Mouse (Mus musculus) embryonic facial prominence, embryonic 11.5 days (tissue): ENCODE results near the gene Gm47985. TPM values are rescaled to one million over a fixed set of nuclear protein-coding genes. Genes with fewer than 3 reads are reported as not detected.
"Not testable (repeated sequence)": the region's sequence is repeated elsewhere in the genome, so short reads cannot be mapped to it uniquely, and the experiment has no call there.

Experiments used
- ATAC-seq: fragments of 200-750 bp; cut with Nextera tagmentation; replicated peaks from 2 replicates; pipeline ENCODE4 v1.8.0; 2017; ENCODE audit warnings: low read depth; ENCODE audit not compliant: insufficient number of reproducible peaks, low FRiP score, low TSS enrichment
- DNase-seq: peaks from one replicate; pipeline ENCODE4 v3.0.0-alpha.2; 2015; ENCODE audit warnings: low spot score
- H3K27ac ChIP-seq: fragments of 300-500 bp; sonication (generic); replicated peaks from 2 replicates; pipeline ENCODE4 v1.5.1; 2014; ENCODE audit warnings: mild to moderate bottlenecking, low read depth, low read length, control low read depth
- H3K27me3 ChIP-seq: fragments of 300-500 bp; sonication (generic); 2 replicates; pipeline ENCODE4 v1.6.1; 2014; ENCODE audit warnings: mild to moderate bottlenecking, low read length, moderate library complexity, mixed read lengths; ENCODE audit not compliant: control insufficient read depth, insufficient read depth
- H3K36me3 ChIP-seq: fragments of 300-500 bp; sonication (generic); replicated peaks from 2 replicates; pipeline ENCODE4 v1.6.1; 2014; ENCODE audit warnings: low read depth, mild to moderate bottlenecking, low read length, moderate library complexity, mixed read lengths; ENCODE audit not compliant: control insufficient read depth, insufficient read depth
- H3K4me1 ChIP-seq: fragments of 300-500 bp; sonication (generic); 2 replicates; pipeline ENCODE4 v1.6.1; 2014; ENCODE audit warnings: low read length, mixed read lengths; ENCODE audit not compliant: control insufficient read depth, insufficient read depth
- H3K4me2 ChIP-seq: fragments of 300-500 bp; sonication (generic); 2 replicates; pipeline ENCODE4 v1.6.1; 2014; ENCODE audit warnings: low read depth, mild to moderate bottlenecking, control low read depth, low read length, moderate library complexity
- H3K4me3 ChIP-seq: fragments of 300-500 bp; sonication (generic); 2 replicates; pipeline ENCODE4 v1.5.1; 2014; ENCODE audit warnings: low read depth, low read length, control low read depth
- H3K9ac ChIP-seq: fragments of 300-500 bp; sonication (generic); replicated peaks from 2 replicates; pipeline ENCODE4 v1.6.1; 2014; ENCODE audit warnings: mild to moderate bottlenecking, control low read depth, low read length
- H3K9me3 ChIP-seq: fragments of 300-500 bp; sonication (generic); replicated peaks from 2 replicates; pipeline ENCODE4 v1.6.1; 2016; ENCODE audit warnings: mild to moderate bottlenecking, low read length, inconsistent platforms, mixed read lengths; ENCODE audit not compliant: control insufficient read depth
- WGBS: fragments of 180-500 bp; shearing (Covaris S2); extraction: QIAGEN DNeasy Blood & Tissue Kit; methylation state at CpG from one replicate; pipeline ENCODE4 v1.1.7; 2014; 5-methylcytosine and 5-hydroxymethylcytosine counted together
- polyA plus RNA-seq: library from polyadenylated mRNA; unstranded; fragments of >200 nt; fragmentation: Nextera tagmentation; extraction: Ambion mirVana; gene quantifications from 2 replicates; pipeline ENCODE4 v1.2.1, GENCODE M21; 2014

The Gm47985 gene
- 0.49 and 0.66 TPM in 2 replicates for polyA plus RNA-seq

- H3K27ac ChIP-seq, H3K4me3 ChIP-seq, H3K4me1 ChIP-seq, H3K9ac ChIP-seq, ATAC-seq, DNase-seq, H3K36me3 ChIP-seq, H3K9me3 ChIP-seq, H3K4me2 ChIP-seq, H3K27me3 ChIP-seq: not testable (repeated sequence)
- no CpG with 5 or more reads among the region's 7 CpGs for WGBS
These were observed at the start of gene Gm47985 for GRCm38 (mm10) chr1:151182266-151182665. Gene Gm47985, plus strand, starts transcription at chr1:151182537.

- Histone ChIP-seq H3K4me1 (no peaks in the 10 kb centered on the region), H3K4me2 (no peak overlapping the region)
- 93% methylated on average over 7 of the region's 7 CpGs for WGBS
These were observed 49.7 kb upstream of the Gm47985 start for GRCm38 (mm10) chr1:151132686-151133085.

GRCm38 (mm10) chr1:151138388-151138787, 43.9 kb upstream of the Gm47985 start:
- WGBS: 80% methylated on average over 6 of the region's 6 CpGs
- no peak for ATAC-seq
- Histone ChIP-seq H3K9ac (no peak overlapping the region), H3K9me3 (no peaks in the 10 kb centered on the region), H3K36me3 (no peaks in the 10 kb centered on the region), H3K4me3 (no peak overlapping the region), H3K4me2 (no peak overlapping the region), H3K27me3 (no peaks in the 10 kb centered on the region), H3K27ac (no peak overlapping the region), H3K4me1 (no peaks in the 10 kb centered on the region)
- no peak for DNase-seq

More at GRCm38 (mm10) chr1:151132686-151133085, 49.7 kb upstream of the Gm47985 start:
- H3K9me3 ChIP-seq: no peaks in the 10 kb centered on the region
- ATAC-seq (no peak), DNase-seq (no peak)
- no peak overlapping the region for H3K4me3 ChIP-seq
- no peaks in the 10 kb centered on the region for H3K27me3 ChIP-seq
- no peak overlapping the region for H3K27ac ChIP-seq
- no peaks in the 10 kb centered on the region for H3K36me3 ChIP-seq
- no peak overlapping the region for H3K9ac ChIP-seq

GRCm38 (mm10) chr1:151140956-151141355, 41.4 kb upstream of the Gm47985 start:
- H3K27ac ChIP-seq: no peak overlapping the region
- no peaks in the 10 kb centered on the region for H3K4me1 ChIP-seq
- no peak overlapping the region for H3K4me3 ChIP-seq
- no peak overlapping the region for H3K4me2 ChIP-seq
- ATAC-seq (0 out of 2 replicates have a peak, but pooled peaks have one; percentile 44), DNase-seq (peak; percentile 60)
- WGBS: 29% methylated on average over 3 of the region's 3 CpGs
- no peak overlapping the region for H3K9ac ChIP-seq
- H3K27me3 ChIP-seq: no peaks in the 10 kb centered on the region
- no peaks in the 10 kb centered on the region for H3K36me3 ChIP-seq
- no peaks in the 10 kb centered on the region for H3K9me3 ChIP-seq

- H3K4me2 ChIP-seq: no peak overlapping the region
- no peaks in the 10 kb centered on the region for H3K9me3 ChIP-seq
- no peak overlapping the region for H3K4me3 ChIP-seq
- ATAC-seq: no peak
- DNase-seq: no peak
- H3K4me1 ChIP-seq: no peaks in the 10 kb centered on the region
- 78% methylated on average over 6 of the region's 6 CpGs for WGBS
- H3K36me3 ChIP-seq: no peaks in the 10 kb centered on the region
- no peak overlapping the region for H3K27ac ChIP-seq
- H3K9ac ChIP-seq: no peak overlapping the region
- H3K27me3 ChIP-seq: no peaks in the 10 kb centered on the region
These were observed 37.7 kb upstream of the Gm47985 start for GRCm38 (mm10) chr1:151144471-151145146.

- ATAC-seq (no peak), DNase-seq (no peak)
- no peaks in the 10 kb centered on the region for H3K36me3 ChIP-seq
- no peak overlapping the region for H3K9ac ChIP-seq
- H3K4me3 ChIP-seq: no peak overlapping the region
- H3K4me2 ChIP-seq: no peak overlapping the region
- H3K27ac ChIP-seq: no peak overlapping the region
- H3K27me3 ChIP-seq: no peaks in the 10 kb centered on the region
- no peaks in the 10 kb centered on the region for H3K4me1 ChIP-seq
- H3K9me3 ChIP-seq: no peaks in the 10 kb centered on the region
These were observed 34.5 kb upstream of the Gm47985 start for GRCm38 (mm10) chr1:151147801-151148200.

GRCm38 (mm10) chr1:151150211-151150610, 32.1 kb upstream of the Gm47985 start:
- ATAC-seq: no peak
- no peak for DNase-seq
- H3K4me2 ChIP-seq: no peak overlapping the region
- no peaks in the 10 kb centered on the region for H3K36me3 ChIP-seq
- H3K27ac ChIP-seq: no peak overlapping the region
- no peak overlapping the region for H3K4me3 ChIP-seq
- no peaks in the 10 kb centered on the region for H3K27me3 ChIP-seq
- 91% methylated on average over 7 of the region's 7 CpGs for WGBS
- H3K4me1 ChIP-seq: no peaks in the 10 kb centered on the region
- no peaks in the 10 kb centered on the region for H3K9me3 ChIP-seq
- H3K9ac ChIP-seq: no peak overlapping the region

GRCm38 (mm10) chr1:151151089-151151488, 31.2 kb upstream of the Gm47985 start:
- 63% methylated on average over 2 of the region's 2 CpGs for WGBS

More at GRCm38 (mm10) chr1:151151089-151151488, 31.2 kb upstream of the Gm47985 start:
- no peak for DNase-seq
- H3K27me3 ChIP-seq: no peaks in the 10 kb centered on the region
- no peak for ATAC-seq
- H3K4me1 ChIP-seq: no peaks in the 10 kb centered on the region
- no peak overlapping the region for H3K9ac ChIP-seq
- no peaks in the 10 kb centered on the region for H3K9me3 ChIP-seq
- H3K36me3 ChIP-seq: no peaks in the 10 kb centered on the region
- no peak overlapping the region for H3K27ac ChIP-seq
- H3K4me2 ChIP-seq: no peak overlapping the region
- no peak overlapping the region for H3K4me3 ChIP-seq
